Mouse (Mus musculus) heart, adult 8-10 months (tissue): ENCODE measurements around the gene Synj1. TPM values are rescaled to one million over a fixed set of nuclear protein-coding genes. Genes with fewer than 3 reads are reported as not detected.

ENCODE experiments used
- DNase-seq: peaks from one replicate; pipeline ENCODE4 v3.0.0; 2022; ENCODE audit warnings: low spot score
- total RNA-seq, 4 experiments: library from RNA; stranded (reverse); gene quantifications; 2 replicates each; pipeline ENCODE4 v1.2.4; 2022

Gene Synj1
- 10 to 100 TPM; 28.0 to 36.2 (median 29.7) TPM for total RNA-seq

- DNase-seq: peak; percentile 84
Observed at GRCm38 (mm10) chr16:91011021-91011683, at the start of gene Synj1. Synj1 (minus strand) TSS chr16:91011308.

GRCm38 (mm10) chr16:91057741-91058140 is 46.6 kb upstream of the Synj1 start:
- DNase-seq: no peak

GRCm38 (mm10) chr16:91057261-91057660 is 46.2 kb upstream of the Synj1 start:
- DNase-seq: no peak

DNA sequence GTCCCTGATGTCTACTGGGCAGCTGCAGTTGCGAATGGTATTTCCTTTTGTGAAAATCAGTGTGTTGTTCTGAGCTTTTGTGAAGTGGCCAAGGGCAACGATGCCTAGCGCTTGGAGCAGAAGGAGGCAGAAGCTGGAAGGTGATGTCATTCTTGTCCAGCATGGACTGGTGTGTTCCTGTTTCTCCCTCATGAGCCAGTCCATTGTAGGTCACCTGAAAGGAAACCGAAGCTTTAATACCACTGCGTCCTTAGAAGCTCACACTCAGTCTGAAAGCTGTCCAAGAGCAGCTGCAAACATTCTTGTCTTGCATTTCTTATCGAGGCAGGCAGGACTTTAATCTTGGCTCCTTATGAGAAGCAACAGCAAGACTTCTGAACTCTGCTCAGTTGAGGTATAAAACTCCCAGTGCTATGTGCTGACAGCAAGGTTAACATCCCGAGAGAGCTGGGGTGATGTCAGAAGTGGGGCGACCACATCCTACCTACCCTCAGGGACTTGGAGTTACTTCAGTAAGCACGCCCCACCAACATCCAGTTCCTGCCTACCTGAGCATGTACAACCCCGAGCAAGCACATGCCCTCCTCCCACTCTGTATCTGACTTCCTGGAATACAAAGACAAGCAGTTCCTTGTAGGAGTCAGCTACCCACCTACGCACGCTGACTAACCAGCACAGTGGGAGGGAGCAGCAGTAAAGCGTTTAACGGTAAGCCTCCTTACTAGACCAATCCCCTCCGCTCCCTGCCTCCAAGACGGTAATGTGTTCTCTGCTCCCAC is 45.1 kb upstream of the Synj1 start:
- DNase-seq: no peak

DNA sequence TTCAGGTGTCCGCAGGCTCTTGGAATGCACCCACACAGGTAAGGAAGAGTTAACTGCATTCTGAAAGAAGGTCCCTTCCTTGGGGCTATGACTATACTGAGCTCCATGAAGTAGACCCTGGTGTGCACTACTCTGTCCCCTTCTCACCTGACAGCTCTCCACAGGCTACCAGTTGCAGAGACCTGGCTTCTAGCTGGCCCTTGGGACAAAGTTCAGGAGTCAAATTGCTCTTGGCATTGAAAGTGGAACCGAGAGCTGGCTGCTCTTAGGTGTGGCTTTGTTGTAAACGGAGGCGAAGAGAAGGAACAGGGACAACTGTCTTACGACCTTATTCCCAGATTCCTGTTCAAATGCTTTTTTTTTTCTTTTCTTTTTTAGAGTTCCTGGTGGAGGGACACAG is 44.0 kb upstream of the Synj1 start:
- DNase-seq: no peak

GRCm38 (mm10) chr16:91053599-91053998 is 42.5 kb upstream of the Synj1 start:
- DNase-seq: no peak

GRCm38 (mm10) chr16:91045511-91045910 is 34.4 kb upstream of the Synj1 start:
- no peak for DNase-seq

DNA sequence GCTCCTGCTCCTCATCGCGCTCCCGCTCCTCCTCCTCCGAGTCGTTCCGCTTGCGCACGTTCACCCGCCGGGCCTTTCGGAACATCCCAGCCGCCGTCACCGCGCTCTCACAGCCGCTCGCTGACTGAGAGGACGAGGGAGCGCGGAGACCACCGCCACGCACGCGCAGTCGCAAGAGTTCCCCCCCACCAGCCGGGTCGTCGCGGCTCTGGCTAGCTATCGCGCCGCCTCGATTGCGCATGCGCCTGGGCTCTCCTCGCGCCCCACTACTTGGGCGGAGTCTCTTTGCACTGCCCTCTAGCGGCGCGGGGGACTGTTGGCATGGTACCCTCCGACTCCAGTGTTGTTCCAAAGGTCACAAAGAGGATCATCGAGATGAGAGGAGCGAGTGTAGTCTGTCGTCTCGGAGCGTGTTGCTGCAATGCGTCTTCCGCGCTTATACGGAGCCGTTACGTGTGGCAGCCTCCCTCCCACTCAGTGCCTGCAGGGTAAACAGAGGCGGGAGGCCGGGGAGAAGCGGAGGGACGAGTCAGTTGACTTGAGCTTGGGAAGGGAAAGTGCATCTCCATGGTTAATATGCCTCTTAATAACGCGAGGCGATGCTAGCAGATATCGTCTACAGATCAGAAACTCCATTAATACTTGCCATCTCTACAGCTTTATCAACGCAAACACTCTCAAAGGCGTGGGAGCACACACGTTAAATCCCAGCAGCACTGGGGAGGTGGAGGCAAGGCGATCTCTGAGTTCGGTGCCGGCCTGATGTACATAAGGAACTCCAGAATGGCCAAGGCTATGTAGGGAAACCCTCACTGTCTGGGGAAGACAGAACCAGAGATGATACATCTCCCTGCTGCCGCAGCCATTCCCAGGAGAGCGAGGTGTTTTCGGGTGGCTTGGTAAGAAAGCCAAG is 33.4 kb upstream of the Synj1 start, which contains the start of gene Paxbp1:
TSS of gene Paxbp1 (minus strand) at position 274 of the 913 bp plus-strand sequence.
- DNase-seq: peak; percentile 99

DNA sequence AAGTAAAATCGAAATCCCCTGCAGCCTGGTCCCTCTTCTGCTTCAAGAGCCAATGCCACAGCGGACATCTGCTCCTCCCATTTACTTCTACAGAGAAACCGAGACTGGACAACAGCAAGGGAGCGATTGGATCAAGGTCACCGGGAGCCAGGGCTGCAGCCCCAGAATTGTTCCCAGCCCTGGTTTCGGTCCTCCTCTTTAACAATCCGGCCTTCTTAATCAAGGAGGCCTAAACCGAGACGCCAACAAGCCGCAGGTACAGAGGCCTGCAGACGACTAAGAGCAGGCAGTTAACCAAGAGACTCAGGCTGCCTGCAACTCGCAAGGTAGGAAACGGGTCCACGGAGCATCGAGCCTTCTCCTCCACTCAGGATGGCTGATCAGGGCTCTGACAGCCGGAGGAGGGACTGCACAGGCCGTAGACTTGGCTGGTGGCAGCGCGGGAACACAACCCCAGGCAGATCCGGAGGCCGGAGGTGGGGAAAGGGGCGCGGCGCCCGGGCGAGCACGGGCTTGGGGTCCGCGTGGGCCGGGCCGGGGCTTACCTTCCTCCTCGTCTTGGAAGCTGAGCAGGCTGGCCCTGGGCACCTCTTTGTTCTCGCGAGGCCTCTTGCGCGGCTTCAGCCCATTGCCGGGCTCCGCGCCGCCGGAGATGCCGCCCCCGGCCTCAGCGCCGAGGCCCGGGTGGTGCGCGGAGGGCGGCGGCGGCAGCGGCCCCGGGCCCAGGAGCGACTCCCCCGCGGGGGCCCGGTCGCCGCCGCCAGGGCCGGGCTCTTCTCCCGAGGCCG is 32.5 kb upstream of the Synj1 start:
- no peak for DNase-seq

GRCm38 (mm10) chr16:91042640-91043039 is 31.5 kb upstream of the Synj1 start:
- no peak for DNase-seq

GRCm38 (mm10) chr16:91035866-91036265 is 24.8 kb upstream of the Synj1 start:
- no peak for DNase-seq

- no peak for DNase-seq
Observed at GRCm38 (mm10) chr16:91030751-91031150, 19.6 kb upstream of the Synj1 start.

- no peak for DNase-seq
Observed at GRCm38 (mm10) chr16:91029901-91030300, 18.8 kb upstream of the Synj1 start.

GRCm38 (mm10) chr16:91029161-91029743 is 18.1 kb upstream of the Synj1 start:
- DNase-seq: no peak

DNA sequence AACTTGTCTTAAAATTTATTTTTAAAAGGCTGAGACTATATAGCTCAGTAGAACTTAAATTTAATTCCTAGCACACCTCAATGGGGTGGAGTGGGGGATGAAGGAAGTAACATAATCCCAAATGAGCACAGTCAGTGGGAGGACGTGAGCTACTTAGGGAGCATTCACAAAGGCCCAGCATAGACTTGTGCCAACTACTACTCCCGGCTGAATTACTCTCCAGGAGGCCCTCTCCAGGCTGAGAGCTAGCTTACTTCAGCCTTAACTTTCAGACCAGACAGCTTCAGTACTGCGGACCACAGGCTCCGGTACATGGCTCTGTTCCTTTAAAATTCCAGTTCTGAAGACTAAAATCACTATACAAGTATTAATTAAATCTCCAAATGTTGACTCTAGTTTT is 15.2 kb upstream of the Synj1 start:
- DNase-seq: no peak

DNA sequence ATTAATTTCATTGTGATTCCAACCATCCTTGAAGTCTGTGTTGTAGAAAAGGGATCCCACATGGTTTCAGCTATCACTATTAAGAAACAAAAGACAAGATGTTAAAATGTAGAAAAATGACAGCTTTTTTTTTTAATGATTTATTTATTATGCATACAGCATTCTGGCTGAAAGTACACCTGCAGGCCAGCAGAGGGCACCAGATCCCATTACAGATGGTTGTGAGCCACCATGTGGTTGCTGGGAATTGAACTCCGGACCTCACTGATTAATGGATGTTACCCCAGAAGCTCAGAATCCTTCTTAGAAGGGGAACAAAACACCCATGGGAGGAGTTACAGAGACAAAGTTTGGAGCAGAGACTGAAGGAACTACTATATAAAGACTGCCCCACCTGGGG is 12.3 kb upstream of the Synj1 start:
- DNase-seq: no peak

- no peak for DNase-seq
Observed at GRCm38 (mm10) chr16:91020842-91021483, 9.9 kb upstream of the Synj1 start.

DNA sequence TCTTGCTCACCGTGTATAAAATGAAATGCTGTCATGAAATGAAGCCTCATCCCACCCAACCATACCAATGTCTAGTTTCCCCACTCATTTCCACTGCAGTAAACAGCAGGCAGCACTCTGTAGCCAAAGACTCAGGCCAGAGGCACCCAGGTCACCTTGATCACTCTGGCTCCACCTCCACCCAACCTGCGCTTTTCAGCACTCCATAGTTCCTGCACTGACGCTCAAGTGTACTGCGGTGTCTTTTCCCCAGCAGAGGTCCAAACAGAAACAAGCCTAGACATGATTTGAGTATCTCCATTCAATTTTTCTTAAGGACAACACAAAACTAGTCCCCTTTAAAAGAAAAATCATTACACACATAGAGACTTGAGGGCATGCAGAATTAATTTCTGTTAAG is 8.4 kb upstream of the Synj1 start:
- no peak for DNase-seq

GRCm38 (mm10) chr16:91015761-91016160 is 4.7 kb upstream of the Synj1 start:
- DNase-seq: no peak

- DNase-seq: peak; percentile 24
Observed at GRCm38 (mm10) chr16:91011847-91012246, 739 bp upstream of the Synj1 start.
